Mouse (Mus musculus) neural tube, embryonic 12.5 days (tissue): ENCODE data around the gene Chchd5. TPM values are rescaled to one million over a fixed set of nuclear protein-coding genes. Genes with fewer than 3 reads are reported as not detected.

Source experiments
- polyA plus RNA-seq: library from polyadenylated mRNA; unstranded; fragments of >200 nt; fragmentation: Nextera tagmentation; extraction: Ambion mirVana; gene quantifications from 2 replicates; pipeline ENCODE4 v1.2.1, GENCODE M21; 2016

Gene Chchd5
- polyA plus RNA-seq, 1 experiment from 2014 or later = 25.9 TPM

Other genes starting within 250 kb of the Chchd5 start
- gene Zc3h8, start 185.6 kb upstream of the Chchd5 start, polyA plus RNA-seq = 8.2 and 10.8 TPM in 2 replicates
- 3.2 and 3.8 TPM in 2 replicates for gene Zc3h6, start 162.3 kb upstream of the Chchd5 start, polyA plus RNA-seq
- 30.2 and 30.6 TPM in 2 replicates for gene Gm10762, start 162.0 kb upstream of the Chchd5 start, polyA plus RNA-seq
- 0.29 and 0.58 TPM in 2 replicates for gene Vinac1, start 81.5 kb upstream of the Chchd5 start, polyA plus RNA-seq
- 23.9 and 24.6 TPM in 2 replicates for gene Ttl, start 63.8 kb upstream of the Chchd5 start, polyA plus RNA-seq
- gene Polr1b, start 28.7 kb upstream of the Chchd5 start, polyA plus RNA-seq = 22.5 and 24.4 TPM in 2 replicates
- gene Slc20a1, start 69.1 kb downstream of the Chchd5 start, polyA plus RNA-seq = 48.5 and 50.0 TPM in 2 replicates
- 28.5 and 37.9 TPM in 2 replicates for gene Ckap2l, start 167.5 kb downstream of the Chchd5 start, polyA plus RNA-seq
- 0.11 and 0.28 TPM in 2 replicates for gene Il1a, start 180.3 kb downstream of the Chchd5 start, polyA plus RNA-seq
- gene Il1b, start 241.4 kb downstream of the Chchd5 start, polyA plus RNA-seq = not detected in 2 replicates